Mouse (Mus musculus): ENCODE data around the gene Taf6. TPM values are rescaled to one million over a fixed set of nuclear protein-coding genes. Genes with fewer than 3 reads are reported as not detected.
"Not testable (repeated sequence)": the region's sequence is repeated elsewhere in the genome, so short reads cannot be mapped to it uniquely, and the experiment has no call there.

The Taf6 gene
- polyA plus RNA-seq, 1 experiment from 2014 or later: 32.9 TPM

DNA sequence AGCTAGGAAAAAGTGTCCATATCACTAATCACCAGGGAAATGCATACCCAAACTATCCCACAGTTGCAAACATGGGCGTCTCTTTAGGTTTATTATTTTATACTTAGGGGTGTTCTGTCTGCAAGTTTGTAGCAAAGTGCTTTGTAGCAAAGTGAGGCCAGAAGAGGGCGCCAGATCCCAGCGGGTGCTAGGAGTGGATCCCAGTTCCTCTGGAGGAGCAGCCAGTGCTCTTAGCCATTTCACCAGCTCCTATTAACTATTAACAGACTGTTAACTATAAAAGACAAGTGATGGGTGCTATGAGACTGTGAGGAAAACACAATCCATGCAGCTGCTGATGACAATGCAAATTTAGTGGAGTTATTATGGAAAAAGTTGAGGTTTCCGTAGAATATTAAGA, 34.9 kb upstream of the Taf6 start:
- H3K9me3 ChIP-seq (replicated peaks; ENCODE audit: control insufficient read depth, low read length): no peaks in the 10 kb centered on the region
- H3K4me3 ChIP-seq (ENCODE audit: low read depth, low read length): no peak overlapping the region
- 0 out of 2 replicates have a peak, but pooled peaks have one; percentile 37 for ATAC-seq (ENCODE audit: low read depth)
- no peaks in the 10 kb centered on the region for H3K36me3 ChIP-seq (ENCODE audit: control insufficient read depth, insufficient read depth)
- H3K27ac ChIP-seq (ENCODE audit: low read length): no peak overlapping the region
- no peak overlapping the region for H3K4me2 ChIP-seq (ENCODE audit: low read depth, low read length)
- H3K4me1 ChIP-seq (ENCODE audit: control insufficient read depth, low read depth, low read length): peaks cover 2% of the 10 kb centered on the region; the same call in 1 of the 2 replicates
- no peak overlapping the region for H3K9ac ChIP-seq (ENCODE audit: low read depth, low read length)
- WGBS (ENCODE audit: insufficient replicate concordance): 21% methylated on average over 4 of the region's 4 CpGs
- no peaks in the 10 kb centered on the region for H3K27me3 ChIP-seq (ENCODE audit: control insufficient read depth, insufficient read depth, low read depth, low read length)

GRCm38 (mm10) chr5:138219864-138220263, 32.6 kb upstream of the Taf6 start:
- no peak for ATAC-seq (ENCODE audit: low read depth)
- Histone ChIP-seq H3K9me3 (replicated peaks; ENCODE audit: control insufficient read depth, low read length) (0 out of 2 replicates have a peak, but pooled peaks cover 3% of the 10 kb centered on the region), H3K4me1 (ENCODE audit: control insufficient read depth, low read depth, low read length) (peaks cover 2% of the 10 kb centered on the region; the same call in 1 of the 2 replicates), H3K27ac (ENCODE audit: low read length) (no peak overlapping the region), H3K9ac (ENCODE audit: low read depth, low read length) (no peak overlapping the region), H3K4me3 (ENCODE audit: low read depth, low read length) (no peak overlapping the region), H3K36me3 (ENCODE audit: control insufficient read depth, insufficient read depth) (no peaks in the 10 kb centered on the region), H3K4me2 (ENCODE audit: low read depth, low read length) (no peak overlapping the region), H3K27me3 (ENCODE audit: control insufficient read depth, insufficient read depth, low read depth, low read length) (no peaks in the 10 kb centered on the region)
- WGBS (ENCODE audit: insufficient replicate concordance): 46% methylated on average over 2 of the region's 2 CpGs

- not testable (repeated sequence) for ATAC-seq (ENCODE audit: low read depth); H3K9me3 ChIP-seq (replicated peaks; ENCODE audit: control insufficient read depth, low read length); H3K9ac ChIP-seq (ENCODE audit: low read depth, low read length); H3K27me3 ChIP-seq (ENCODE audit: control insufficient read depth, insufficient read depth, low read depth, low read length); H3K4me1 ChIP-seq (ENCODE audit: control insufficient read depth, low read depth, low read length); H3K4me3 ChIP-seq (ENCODE audit: low read depth, low read length); H3K27ac ChIP-seq (ENCODE audit: low read length); H3K4me2 ChIP-seq (ENCODE audit: low read depth, low read length); H3K36me3 ChIP-seq (ENCODE audit: control insufficient read depth, insufficient read depth)
- 83% methylated on average over 13 of the region's 13 CpGs for WGBS (ENCODE audit: insufficient replicate concordance)
Observed at GRCm38 (mm10) chr5:138216632-138217031, 29.4 kb upstream of the Taf6 start.

- Histone ChIP-seq H3K27me3 (ENCODE audit: control insufficient read depth, insufficient read depth, low read depth, low read length) (no peaks in the 10 kb centered on the region), H3K4me1 (ENCODE audit: control insufficient read depth, low read depth, low read length) (no peaks in the 10 kb centered on the region), H3K4me2 (ENCODE audit: low read depth, low read length) (no peak overlapping the region), H3K27ac (ENCODE audit: low read length) (no peak overlapping the region), H3K9me3 (replicated peaks; ENCODE audit: control insufficient read depth, low read length) (peaks cover 3% of the 10 kb centered on the region; the same call in 1 of the 2 replicates), H3K36me3 (ENCODE audit: control insufficient read depth, insufficient read depth) (no peaks in the 10 kb centered on the region), H3K4me3 (ENCODE audit: low read depth, low read length) (no peak overlapping the region), H3K9ac (ENCODE audit: low read depth, low read length) (no peak overlapping the region)
- WGBS (ENCODE audit: insufficient replicate concordance): 59% methylated on average over 4 of the region's 4 CpGs
- no peak for ATAC-seq (ENCODE audit: low read depth)
Observed at GRCm38 (mm10) chr5:138207873-138208272, 20.6 kb upstream of the Taf6 start.

DNA sequence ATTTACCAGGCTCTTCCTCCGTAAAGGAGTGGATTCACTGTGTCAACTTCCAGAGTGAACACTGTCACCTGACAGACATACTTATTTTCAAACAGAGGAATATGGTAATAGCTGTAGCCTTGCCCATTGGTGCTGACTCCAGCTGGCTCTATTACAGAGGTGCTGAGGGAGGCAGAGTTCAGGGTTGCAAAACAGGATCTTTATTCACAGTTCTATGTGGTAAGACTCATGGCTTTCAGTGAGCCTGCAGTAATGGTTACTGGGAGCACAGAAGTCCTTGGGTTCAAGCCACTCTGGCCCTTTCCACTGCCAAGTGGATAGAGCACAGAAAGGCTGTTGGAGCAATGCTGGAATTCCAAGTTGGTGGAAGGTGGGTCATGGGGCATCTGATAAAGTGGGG, 20.0 kb upstream of the Taf6 start:
- no peaks in the 10 kb centered on the region for H3K36me3 ChIP-seq (ENCODE audit: control insufficient read depth, insufficient read depth)
- H3K9ac ChIP-seq (ENCODE audit: low read depth, low read length): no peak overlapping the region
- no peak overlapping the region for H3K4me2 ChIP-seq (ENCODE audit: low read depth, low read length)
- H3K27me3 ChIP-seq (ENCODE audit: control insufficient read depth, insufficient read depth, low read depth, low read length): no peaks in the 10 kb centered on the region
- 64% methylated on average over 1 of the region's 1 CpGs for WGBS (ENCODE audit: insufficient replicate concordance)
- no peak for ATAC-seq (ENCODE audit: low read depth)
- no peak overlapping the region for H3K27ac ChIP-seq (ENCODE audit: low read length)
- no peak overlapping the region for H3K4me3 ChIP-seq (ENCODE audit: low read depth, low read length)
- peaks cover 3% of the 10 kb centered on the region; the same call in 1 of the 2 replicates for H3K9me3 ChIP-seq (replicated peaks; ENCODE audit: control insufficient read depth, low read length)
- no peaks in the 10 kb centered on the region for H3K4me1 ChIP-seq (ENCODE audit: control insufficient read depth, low read depth, low read length)

DNA sequence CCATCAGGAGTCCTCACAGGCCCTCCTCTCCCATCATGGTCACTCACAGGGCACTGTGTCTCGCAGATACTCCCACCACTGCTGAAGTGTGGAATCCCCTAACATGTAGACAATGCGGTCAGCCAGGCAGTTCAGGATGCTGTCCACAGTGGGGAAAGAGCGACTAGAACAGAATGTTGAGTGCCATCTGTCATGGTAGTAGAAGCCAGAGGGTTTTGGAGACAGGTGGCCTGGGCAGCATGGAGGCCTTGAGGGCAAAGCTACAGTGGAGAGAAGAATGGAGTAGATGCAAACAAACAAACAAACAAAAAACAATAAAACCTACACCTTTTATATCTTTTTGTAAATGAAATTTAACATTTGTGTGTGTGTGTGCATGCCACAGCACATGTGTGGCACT, 14.8 kb upstream of the Taf6 start:
- Histone ChIP-seq H3K4me2 (ENCODE audit: low read depth, low read length) (no peak overlapping the region), H3K27ac (ENCODE audit: low read length) (no peak overlapping the region), H3K27me3 (ENCODE audit: control insufficient read depth, insufficient read depth, low read depth, low read length) (no peaks in the 10 kb centered on the region), H3K4me3 (ENCODE audit: low read depth, low read length) (no peak overlapping the region), H3K9ac (ENCODE audit: low read depth, low read length) (no peak overlapping the region), H3K4me1 (ENCODE audit: control insufficient read depth, low read depth, low read length) (no peaks in the 10 kb centered on the region), H3K9me3 (replicated peaks; ENCODE audit: control insufficient read depth, low read length) (peaks cover 3% of the 10 kb centered on the region; the same call in 1 of the 2 replicates), H3K36me3 (ENCODE audit: control insufficient read depth, insufficient read depth) (no peaks in the 10 kb centered on the region)
- 72% methylated on average over 3 of the region's 3 CpGs for WGBS (ENCODE audit: insufficient replicate concordance)
- no peak for ATAC-seq (ENCODE audit: low read depth)

- Histone ChIP-seq H3K9ac (ENCODE audit: low read depth, low read length) (no peak overlapping the region), H3K27me3 (ENCODE audit: control insufficient read depth, insufficient read depth, low read depth, low read length) (no peaks in the 10 kb centered on the region), H3K4me2 (ENCODE audit: low read depth, low read length) (no peak overlapping the region), H3K4me3 (ENCODE audit: low read depth, low read length) (no peak overlapping the region), H3K36me3 (ENCODE audit: control insufficient read depth, insufficient read depth) (no peaks in the 10 kb centered on the region), H3K9me3 (replicated peaks; ENCODE audit: control insufficient read depth, low read length) (peaks cover 2% of the 10 kb centered on the region; the same call in 1 of the 2 replicates), H3K27ac (ENCODE audit: low read length) (no peak overlapping the region), H3K4me1 (ENCODE audit: control insufficient read depth, low read depth, low read length) (peaks cover 8% of the 10 kb centered on the region)
- no peak for ATAC-seq (ENCODE audit: low read depth)
- WGBS (ENCODE audit: insufficient replicate concordance): 24% methylated on average over 1 of the region's 1 CpGs
Observed at GRCm38 (mm10) chr5:138199576-138199975, 12.3 kb upstream of the Taf6 start.

- Histone ChIP-seq H3K9me3 (replicated peaks; ENCODE audit: control insufficient read depth, low read length) (no peaks in the 10 kb centered on the region), H3K4me3 (ENCODE audit: low read depth, low read length) (peak overlapping the region; percentile 80), H3K9ac (ENCODE audit: low read depth, low read length) (peak overlapping the region; percentile 87; the same call in 1 of the 2 replicates), H3K27ac (ENCODE audit: low read length) (peak overlapping the region; percentile 57; the same call in 1 of the 2 replicates), H3K4me1 (ENCODE audit: control insufficient read depth, low read depth, low read length) (peaks cover 15% of the 10 kb centered on the region), H3K4me2 (ENCODE audit: low read depth, low read length) (peak overlapping the region; percentile 99), H3K27me3 (ENCODE audit: control insufficient read depth, insufficient read depth, low read depth, low read length) (no peaks in the 10 kb centered on the region), H3K36me3 (ENCODE audit: control insufficient read depth, insufficient read depth) (no peaks in the 10 kb centered on the region)
- 51% methylated on average over 7 of the region's 7 CpGs for WGBS (ENCODE audit: insufficient replicate concordance)
- ATAC-seq (ENCODE audit: low read depth): no peak
Observed at GRCm38 (mm10) chr5:138195463-138195862, 8.2 kb upstream of the Taf6 start.

- no peaks in the 10 kb centered on the region for H3K27me3 ChIP-seq (ENCODE audit: control insufficient read depth, insufficient read depth, low read depth, low read length)
- peaks cover 15% of the 10 kb centered on the region for H3K4me1 ChIP-seq (ENCODE audit: control insufficient read depth, low read depth, low read length)
- ATAC-seq (ENCODE audit: low read depth): peak; percentile 36
- peaks cover 2% of the 10 kb centered on the region; the same call in 1 of the 2 replicates for H3K36me3 ChIP-seq (ENCODE audit: control insufficient read depth, insufficient read depth)
- WGBS (ENCODE audit: insufficient replicate concordance): under 1% methylated on average over 29 of the region's 29 CpGs
- H3K27ac ChIP-seq (ENCODE audit: low read length): peak overlapping the region; percentile 57
- peak overlapping the region; percentile 87 for H3K9ac ChIP-seq (ENCODE audit: low read depth, low read length)
- peak overlapping the region; percentile 99 for H3K4me2 ChIP-seq (ENCODE audit: low read depth, low read length)
- peak overlapping the region; percentile 80 for H3K4me3 ChIP-seq (ENCODE audit: low read depth, low read length)
- no peaks in the 10 kb centered on the region for H3K9me3 ChIP-seq (replicated peaks; ENCODE audit: control insufficient read depth, low read length)
Observed at GRCm38 (mm10) chr5:138194755-138195345, 7.6 kb upstream of the Taf6 start.

All from liver, embryonic 16.5 days (tissue).